Mouse (Mus musculus): ENCODE data around the gene Kcnb1. TPM values are rescaled to one million over a fixed set of nuclear protein-coding genes. Genes with fewer than 3 reads are reported as not detected.

Kcnb1 gene
- polyA plus RNA-seq, 1 experiment from 2014 or later = 0.73 TPM

- H3K4me1 ChIP-seq (replicated peaks; ENCODE audit: control insufficient read depth, insufficient read depth, low read length) = no peaks in the 10 kb centered on the region
- H3K36me3 ChIP-seq (ENCODE audit: control insufficient read depth, insufficient read depth, low read length) = no peaks in the 10 kb centered on the region
- H3K27ac ChIP-seq (ENCODE audit: low read depth, low read length) = no peak overlapping the region
- DNase-seq (ENCODE audit: low spot score) (no peak), ATAC-seq (replicated peaks; ENCODE audit: low FRiP score) (no peak)
- H3K9me3 ChIP-seq (ENCODE audit: control insufficient read depth, low read length) = no peaks in the 10 kb centered on the region
- H3K4me3 ChIP-seq (ENCODE audit: low read depth, low read length) = no peak overlapping the region
- no peak overlapping the region for H3K4me2 ChIP-seq
- WGBS = 88% methylated on average over 10 of the region's 10 CpGs
- no peaks in the 10 kb centered on the region; the same call in 1 of the 2 replicates for H3K27me3 ChIP-seq (replicated peaks; ENCODE audit: control insufficient read depth, insufficient read depth, low read length)
- no peak overlapping the region for H3K9ac ChIP-seq (ENCODE audit: low read depth, low read length)
Measured at GRCm38 (mm10) chr2:167163134-167163533, 26.8 kb downstream of the Kcnb1 start.

- DNase-seq (ENCODE audit: low spot score) (no peak), ATAC-seq (replicated peaks; ENCODE audit: low FRiP score) (no peak)
- no peak overlapping the region for H3K4me3 ChIP-seq (ENCODE audit: low read depth, low read length)
- H3K4me2 ChIP-seq = no peak overlapping the region
- no peaks in the 10 kb centered on the region for H3K36me3 ChIP-seq (ENCODE audit: control insufficient read depth, insufficient read depth, low read length)
- H3K27me3 ChIP-seq (replicated peaks; ENCODE audit: control insufficient read depth, insufficient read depth, low read length) = no peaks in the 10 kb centered on the region
- no peaks in the 10 kb centered on the region for H3K9me3 ChIP-seq (ENCODE audit: control insufficient read depth, low read length)
- H3K27ac ChIP-seq (ENCODE audit: low read depth, low read length) = no peak overlapping the region
- no peak overlapping the region for H3K9ac ChIP-seq (ENCODE audit: low read depth, low read length)
- no peaks in the 10 kb centered on the region for H3K4me1 ChIP-seq (replicated peaks; ENCODE audit: control insufficient read depth, insufficient read depth, low read length)
- 79% methylated on average over 10 of the region's 10 CpGs for whole genome bisulfite sequencing
Measured at GRCm38 (mm10) chr2:167162516-167163021, 27.4 kb downstream of the Kcnb1 start.

- H3K27ac ChIP-seq (ENCODE audit: low read depth, low read length) = no peak overlapping the region
- H3K9me3 ChIP-seq (ENCODE audit: control insufficient read depth, low read length) = no peaks in the 10 kb centered on the region
- no peaks in the 10 kb centered on the region for H3K4me1 ChIP-seq (replicated peaks; ENCODE audit: control insufficient read depth, insufficient read depth, low read length)
- no peak overlapping the region for H3K4me2 ChIP-seq
- H3K27me3 ChIP-seq (replicated peaks; ENCODE audit: control insufficient read depth, insufficient read depth, low read length) = 0 out of 2 replicates have a peak, but pooled peaks cover 5% of the 10 kb centered on the region
- H3K4me3 ChIP-seq (ENCODE audit: low read depth, low read length) = no peak overlapping the region
- WGBS = 87% methylated on average over 4 of the region's 4 CpGs
- H3K9ac ChIP-seq (ENCODE audit: low read depth, low read length) = no peak overlapping the region
- no peak for DNase-seq (ENCODE audit: low spot score)
- ATAC-seq (replicated peaks; ENCODE audit: low FRiP score) = no peak
- H3K36me3 ChIP-seq (ENCODE audit: control insufficient read depth, insufficient read depth, low read length) = no peaks in the 10 kb centered on the region
Measured at GRCm38 (mm10) chr2:167159721-167160120, 30.2 kb downstream of the Kcnb1 start.

- Histone ChIP-seq H3K4me1 (replicated peaks; ENCODE audit: control insufficient read depth, insufficient read depth, low read length) (no peaks in the 10 kb centered on the region), H3K36me3 (ENCODE audit: control insufficient read depth, insufficient read depth, low read length) (no peaks in the 10 kb centered on the region), H3K9me3 (ENCODE audit: control insufficient read depth, low read length) (no peaks in the 10 kb centered on the region), H3K27ac (ENCODE audit: low read depth, low read length) (no peak overlapping the region), H3K4me3 (ENCODE audit: low read depth, low read length) (no peak overlapping the region), H3K9ac (ENCODE audit: low read depth, low read length) (no peak overlapping the region), H3K27me3 (replicated peaks; ENCODE audit: control insufficient read depth, insufficient read depth, low read length) (0 out of 2 replicates have a peak, but pooled peaks cover 5% of the 10 kb centered on the region), H3K4me2 (no peak overlapping the region)
- DNase-seq (ENCODE audit: low spot score) = no peak
- 75% methylated on average over 5 of the region's 5 CpGs for WGBS
- no peak for ATAC-seq (replicated peaks; ENCODE audit: low FRiP score)
Measured at GRCm38 (mm10) chr2:167158780-167159179, 31.2 kb downstream of the Kcnb1 start.

GRCm38 (mm10) chr2:167156118-167156715 lies 33.7 kb downstream of the Kcnb1 start:
- no peak for DNase-seq (ENCODE audit: low spot score)
- WGBS = 40% methylated on average over 9 of the region's 9 CpGs

GRCm38 (mm10) chr2:167155541-167155973 lies 34.4 kb downstream of the Kcnb1 start:
- WGBS = 56% methylated on average over 4 of the region's 4 CpGs
- Histone ChIP-seq H3K4me2 (no peak overlapping the region), H3K27ac (ENCODE audit: low read depth, low read length) (no peak overlapping the region), H3K4me3 (ENCODE audit: low read depth, low read length) (no peak overlapping the region), H3K36me3 (ENCODE audit: control insufficient read depth, insufficient read depth, low read length) (no peaks in the 10 kb centered on the region), H3K9ac (ENCODE audit: low read depth, low read length) (no peak overlapping the region), H3K4me1 (replicated peaks; ENCODE audit: control insufficient read depth, insufficient read depth, low read length) (no peaks in the 10 kb centered on the region), H3K27me3 (replicated peaks; ENCODE audit: control insufficient read depth, insufficient read depth, low read length) (peaks cover 5% of the 10 kb centered on the region; the same call in 1 of the 2 replicates), H3K9me3 (ENCODE audit: control insufficient read depth, low read length) (no peaks in the 10 kb centered on the region)
- no peak for ATAC-seq (replicated peaks; ENCODE audit: low FRiP score)
- no peak for DNase-seq (ENCODE audit: low spot score)

More at GRCm38 (mm10) chr2:167156118-167156715, 33.7 kb downstream of the Kcnb1 start:
- Histone ChIP-seq H3K4me2 (no peak overlapping the region), H3K27ac (ENCODE audit: low read depth, low read length) (no peak overlapping the region), H3K4me1 (replicated peaks; ENCODE audit: control insufficient read depth, insufficient read depth, low read length) (no peaks in the 10 kb centered on the region), H3K9ac (ENCODE audit: low read depth, low read length) (no peak overlapping the region), H3K4me3 (ENCODE audit: low read depth, low read length) (no peak overlapping the region), H3K9me3 (ENCODE audit: control insufficient read depth, low read length) (no peaks in the 10 kb centered on the region), H3K36me3 (ENCODE audit: control insufficient read depth, insufficient read depth, low read length) (no peaks in the 10 kb centered on the region), H3K27me3 (replicated peaks; ENCODE audit: control insufficient read depth, insufficient read depth, low read length) (peaks cover 5% of the 10 kb centered on the region; the same call in 1 of the 2 replicates)
- no peak for ATAC-seq (replicated peaks; ENCODE audit: low FRiP score)

GRCm38 (mm10) chr2:167150880-167151279 lies 39.1 kb downstream of the Kcnb1 start:
- ATAC-seq (replicated peaks; ENCODE audit: low FRiP score) (no peak), DNase-seq (ENCODE audit: low spot score) (no peak)
- H3K9me3 ChIP-seq (ENCODE audit: control insufficient read depth, low read length) = no peaks in the 10 kb centered on the region
- H3K36me3 ChIP-seq (ENCODE audit: control insufficient read depth, insufficient read depth, low read length) = no peaks in the 10 kb centered on the region
- whole genome bisulfite sequencing = 89% methylated on average over 6 of the region's 6 CpGs
- no peaks in the 10 kb centered on the region for H3K4me1 ChIP-seq (replicated peaks; ENCODE audit: control insufficient read depth, insufficient read depth, low read length)
- no peak overlapping the region for H3K4me2 ChIP-seq
- no peak overlapping the region for H3K9ac ChIP-seq (ENCODE audit: low read depth, low read length)
- peaks cover 5% of the 10 kb centered on the region; the same call in 1 of the 2 replicates for H3K27me3 ChIP-seq (replicated peaks; ENCODE audit: control insufficient read depth, insufficient read depth, low read length)
- H3K4me3 ChIP-seq (ENCODE audit: low read depth, low read length) = no peak overlapping the region
- H3K27ac ChIP-seq (ENCODE audit: low read depth, low read length) = no peak overlapping the region

- H3K9ac ChIP-seq (ENCODE audit: low read depth, low read length) = no peak overlapping the region
- H3K4me1 ChIP-seq (replicated peaks; ENCODE audit: control insufficient read depth, insufficient read depth, low read length) = no peaks in the 10 kb centered on the region
- no peaks in the 10 kb centered on the region for H3K36me3 ChIP-seq (ENCODE audit: control insufficient read depth, insufficient read depth, low read length)
- H3K4me3 ChIP-seq (ENCODE audit: low read depth, low read length) = no peak overlapping the region
- DNase-seq (ENCODE audit: low spot score) (no peak), ATAC-seq (replicated peaks; ENCODE audit: low FRiP score) (no peak)
- peaks cover 5% of the 10 kb centered on the region for H3K27me3 ChIP-seq (replicated peaks; ENCODE audit: control insufficient read depth, insufficient read depth, low read length)
- no peak overlapping the region for H3K27ac ChIP-seq (ENCODE audit: low read depth, low read length)
- H3K4me2 ChIP-seq = no peak overlapping the region
- 88% methylated on average over 7 of the region's 7 CpGs for WGBS
- H3K9me3 ChIP-seq (ENCODE audit: control insufficient read depth, low read length) = no peaks in the 10 kb centered on the region
Measured at GRCm38 (mm10) chr2:167150135-167150534, 39.8 kb downstream of the Kcnb1 start.

- WGBS = 81% methylated on average over 6 of the region's 6 CpGs
Measured at GRCm38 (mm10) chr2:167149035-167149434, 40.9 kb downstream of the Kcnb1 start.

More at GRCm38 (mm10) chr2:167149035-167149434, 40.9 kb downstream of the Kcnb1 start:
- H3K4me2 ChIP-seq = no peak overlapping the region
- H3K4me3 ChIP-seq (ENCODE audit: low read depth, low read length) = no peak overlapping the region
- H3K27ac ChIP-seq (ENCODE audit: low read depth, low read length) = no peak overlapping the region
- DNase-seq (ENCODE audit: low spot score) = no peak
- no peaks in the 10 kb centered on the region for H3K4me1 ChIP-seq (replicated peaks; ENCODE audit: control insufficient read depth, insufficient read depth, low read length)
- peaks cover 16% of the 10 kb centered on the region for H3K27me3 ChIP-seq (replicated peaks; ENCODE audit: control insufficient read depth, insufficient read depth, low read length)
- H3K9me3 ChIP-seq (ENCODE audit: control insufficient read depth, low read length) = no peaks in the 10 kb centered on the region
- no peak for ATAC-seq (replicated peaks; ENCODE audit: low FRiP score)
- no peak overlapping the region for H3K9ac ChIP-seq (ENCODE audit: low read depth, low read length)
- H3K36me3 ChIP-seq (ENCODE audit: control insufficient read depth, insufficient read depth, low read length) = no peaks in the 10 kb centered on the region
